Mouse (Mus musculus) CH12.LX (cell line): Measurements from ENCODE around the gene Ext2.

Experiments used
- CHD2 ChIP-seq: IDR thresholded peaks from 2 replicates; pipeline ENCODE4 v1.6.1; 2011; ENCODE audit warnings: low read length, improper control_type of control experiment
- CTCF ChIP-seq, 2 experiments: IDR thresholded peaks in 1 of 2; conservative IDR thresholded peaks in 1 of 2; 2 replicates each; pipeline ENCODE4 v1.5.1; 2011 to 2012; ENCODE audit warnings: low read depth in 2 of 2, low read length in 2 of 2, improper control_type of control experiment in 1 of 2, inconsistent platforms in 1 of 2, mild to moderate bottlenecking in 1 of 2, moderate library complexity in 1 of 2
- EP300 ChIP-seq: IDR thresholded peaks from 2 replicates; pipeline ENCODE4 v1.6.1; 2011; ENCODE audit warnings: low read length, improper control_type of control experiment
- POLR2A ChIP-seq: IDR thresholded peaks from 2 replicates; pipeline ENCODE4 v1.6.1; 2011; ENCODE audit warnings: low read depth, mild to moderate bottlenecking, improper control_type of control experiment, low read length
- POLR2AphosphoS2 ChIP-seq: IDR thresholded peaks from 2 replicates; pipeline ENCODE4 v1.6.1; 2011; ENCODE audit warnings: low read depth, low read length, improper control_type of control experiment
- SIN3A ChIP-seq: IDR thresholded peaks from 2 replicates; pipeline ENCODE4 v1.6.1; 2012; ENCODE audit warnings: low read length, improper control_type of control experiment, inconsistent platforms
- TCF12 ChIP-seq: IDR thresholded peaks from 2 replicates; pipeline ENCODE4 v1.6.1; 2014; ENCODE audit warnings: low read depth, mild to moderate bottlenecking, inconsistent platforms, low read length, improper control_type of control experiment
- USF1 ChIP-seq: IDR thresholded peaks from 2 replicates; pipeline ENCODE4 v1.6.1; 2014; ENCODE audit warnings: low read depth, mild to moderate bottlenecking, inconsistent platforms, low read length, improper control_type of control experiment
- ZC3H11A ChIP-seq: IDR thresholded peaks from 2 replicates; pipeline ENCODE4 v1.6.1; 2012; ENCODE audit warnings: low read depth, mild to moderate bottlenecking, inconsistent platforms, low read length, improper control_type of control experiment
- ZMIZ1 ChIP-seq: IDR thresholded peaks from 2 replicates; pipeline ENCODE4 v1.6.1; 2012; ENCODE audit warnings: low read depth, mild to moderate bottlenecking, inconsistent platforms, low read length, improper control_type of control experiment

DNA sequence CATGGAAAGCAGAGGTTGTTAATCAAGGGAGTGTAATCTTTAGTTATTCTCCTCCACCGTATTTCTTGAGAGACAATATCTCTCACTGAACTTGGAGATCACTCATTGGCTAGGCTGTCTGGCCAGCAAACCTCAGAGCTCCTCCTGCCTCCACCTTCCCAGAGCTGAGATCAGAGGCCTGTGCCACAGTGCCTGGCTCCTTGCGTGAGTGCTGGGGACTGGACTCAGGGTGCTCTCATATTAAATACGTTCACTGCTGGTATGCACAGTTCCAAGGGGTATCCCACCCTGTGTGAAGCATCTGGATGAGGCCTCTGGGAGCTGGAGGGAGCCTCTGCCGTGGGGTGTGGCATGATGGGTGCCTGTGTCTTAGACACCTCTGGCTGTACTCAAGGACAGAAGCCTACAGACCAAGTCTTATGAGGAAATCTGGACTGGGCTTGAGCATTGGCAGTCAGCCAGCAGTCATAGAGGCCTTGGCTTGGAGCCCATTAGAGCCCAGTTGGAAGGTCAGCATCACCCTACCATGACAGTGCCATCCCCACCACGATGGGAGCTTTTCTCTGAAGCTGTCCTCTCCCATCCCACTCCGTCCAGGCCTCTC lies 162.6 kb downstream of the Ext2 start:
- no peak for TF ChIP-seq USF1
- TF ChIP-seq CHD2 = no peak
- TF ChIP-seq POLR2AphosphoS2 = no peak
- TF ChIP-seq POLR2A = no peak
- no peak for TF ChIP-seq CTCF (conservative IDR thresholded peaks at IDR 0.05 in 1 of 2, IDR thresholded peaks at IDR 0.05 in 1 of 2; ENCODE audit: low read depth in 2 of 2, low read length in 2 of 2)
- no peak for TF ChIP-seq EP300
- TF ChIP-seq SIN3A = no peak
- TF ChIP-seq ZC3H11A = no peak
- TF ChIP-seq TCF12 = no peak
- no peak for TF ChIP-seq ZMIZ1
